Mouse (Mus musculus) lung, embryonic 14.5 days (tissue): ENCODE measurements around the gene Arfgap3. TPM values are rescaled to one million over a fixed set of nuclear protein-coding genes. Genes with fewer than 3 reads are reported as not detected.

Experiments used
- ATAC-seq: fragments of 200-750 bp; cut with Nextera tagmentation; 2 replicates; pipeline ENCODE4 v1.8.0; 2017; ENCODE audit warnings: mild to moderate bottlenecking, moderate TSS enrichment, moderate library complexity; ENCODE audit not compliant: insufficient read depth
- DNase-seq: peaks from one replicate; pipeline ENCODE4 v3.0.0-alpha.2; 2015
- H3K27ac ChIP-seq: fragments of 300-500 bp; sonication (generic); 2 replicates; pipeline ENCODE4 v1.5.1; 2014; ENCODE audit warnings: low read depth, mild to moderate bottlenecking, moderate library complexity
- H3K27me3 ChIP-seq: fragments of 300-500 bp; sonication (generic); 2 replicates; pipeline ENCODE4 v1.6.1; 2014; ENCODE audit warnings: low read length, control low read depth; ENCODE audit not compliant: insufficient read depth
- H3K36me3 ChIP-seq: fragments of 300-500 bp; sonication (generic); 2 replicates; pipeline ENCODE4 v1.6.1; 2014; ENCODE audit warnings: control low read depth; ENCODE audit not compliant: insufficient read depth
- H3K4me1 ChIP-seq: fragments of 300-500 bp; sonication (generic); 2 replicates; pipeline ENCODE4 v1.6.1; 2014; ENCODE audit warnings: antibody characterized with exemption, control low read depth; ENCODE audit not compliant: insufficient read depth
- H3K4me2 ChIP-seq: fragments of 300-500 bp; sonication (generic); 2 replicates; pipeline ENCODE4 v1.6.1; 2014; ENCODE audit warnings: mild to moderate bottlenecking
- H3K4me3 ChIP-seq: fragments of 300-500 bp; sonication (generic); 2 replicates; pipeline ENCODE4 v1.5.1; 2014; ENCODE audit warnings: low read depth, low read length
- H3K9ac ChIP-seq: fragments of 300-500 bp; sonication (generic); 2 replicates; pipeline ENCODE4 v1.6.1; 2014
- H3K9me3 ChIP-seq: fragments of 300-500 bp; sonication (generic); 2 replicates; pipeline ENCODE4 v1.6.1; 2016; ENCODE audit warnings: low read depth, low read length, control low read depth
- CTCF ChIP-seq: IDR thresholded peaks from 2 replicates; pipeline ENCODE4 v1.5.1; 2016; ENCODE audit warnings: antibody characterized with exemption, low read depth
- WGBS: fragments of 180-500 bp; shearing (Covaris S2); extraction: QIAGEN DNeasy Blood & Tissue Kit; methylation state at CpG from one replicate; pipeline ENCODE4 v1.1.7; 2014; 5-methylcytosine and 5-hydroxymethylcytosine counted together
- polyA plus RNA-seq: library from polyadenylated mRNA; unstranded; fragments of >200 nt; fragmentation: Nextera tagmentation; extraction: Ambion mirVana; gene quantifications from 2 replicates; pipeline ENCODE4 v1.2.1, GENCODE M21; 2014

Gene Arfgap3
- polyA plus RNA-seq: 37.7 and 41.3 TPM in 2 replicates

GRCm38 (mm10) chr15:83349954-83350711 is at the start of gene Arfgap3:
TSS of gene Arfgap3 (minus strand) at chr15:83350247.
- H3K4me1 ChIP-seq: no peaks in the 10 kb centered on the region
- peak within 1 kb of the TSS; percentile 80 for H3K9ac ChIP-seq
- WGBS: 0% methylated on average over 60 of the region's 60 CpGs
- DNase-seq (peak; percentile 98), ATAC-seq (peak; percentile 92)
- peak within 1 kb of the TSS; percentile 93 for H3K4me2 ChIP-seq
- peak within 1 kb of the TSS; percentile 56 for H3K27ac ChIP-seq
- H3K27me3 ChIP-seq: no peaks in the 10 kb centered on the region
- peak within 1 kb of the TSS; percentile 80 for H3K4me3 ChIP-seq
- no peak for TF ChIP-seq CTCF
- no peaks in the 10 kb centered on the region for H3K9me3 ChIP-seq
- peaks cover 13% of the 10 kb centered on the region for H3K36me3 ChIP-seq

GRCm38 (mm10) chr15:83392722-83393121 is 42.7 kb upstream of the Arfgap3 start:
- Histone ChIP-seq H3K9me3 (no peaks in the 10 kb centered on the region), H3K4me1 (no peaks in the 10 kb centered on the region), H3K27me3 (no peaks in the 10 kb centered on the region), H3K27ac (no peak overlapping the region), H3K36me3 (peaks cover 41% of the 10 kb centered on the region), H3K4me3 (no peak overlapping the region), H3K9ac (no peak overlapping the region), H3K4me2 (no peak overlapping the region)
- ATAC-seq: no peak
- DNase-seq: peak; percentile 35
- WGBS: 72% methylated on average over 2 of the region's 2 CpGs
- TF ChIP-seq CTCF: peak; percentile 32; the same call in 1 of the 2 replicates

DNA sequence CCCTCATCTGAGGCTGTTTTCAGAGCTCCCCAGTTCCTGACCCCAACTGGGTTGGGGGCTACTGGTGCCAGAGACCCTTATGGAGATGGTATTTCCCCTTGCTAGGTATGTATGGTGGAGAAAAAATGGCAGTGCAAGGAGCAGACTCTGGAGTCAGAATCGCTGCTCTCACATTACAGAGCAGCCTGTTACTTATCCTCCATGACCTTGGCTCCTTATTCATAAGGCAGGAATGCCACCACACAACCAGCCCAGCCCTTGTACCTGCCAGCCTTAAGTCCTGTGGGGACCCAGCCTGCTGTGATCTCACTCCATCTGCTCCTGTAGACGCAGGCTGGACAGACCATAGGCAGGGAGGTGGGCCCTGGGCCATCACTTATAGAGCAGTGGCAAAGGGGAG is 37.9 kb upstream of the Arfgap3 start:
- Histone ChIP-seq H3K36me3 (peaks cover 82% of the 10 kb centered on the region), H3K4me2 (no peak overlapping the region), H3K9me3 (no peaks in the 10 kb centered on the region), H3K9ac (no peak overlapping the region), H3K4me3 (no peak overlapping the region), H3K27ac (no peak overlapping the region), H3K4me1 (no peaks in the 10 kb centered on the region), H3K27me3 (no peaks in the 10 kb centered on the region)
- no peak for DNase-seq
- no peak for ATAC-seq
- WGBS: 73% methylated on average over 2 of the region's 2 CpGs
- TF ChIP-seq CTCF: no peak

DNA sequence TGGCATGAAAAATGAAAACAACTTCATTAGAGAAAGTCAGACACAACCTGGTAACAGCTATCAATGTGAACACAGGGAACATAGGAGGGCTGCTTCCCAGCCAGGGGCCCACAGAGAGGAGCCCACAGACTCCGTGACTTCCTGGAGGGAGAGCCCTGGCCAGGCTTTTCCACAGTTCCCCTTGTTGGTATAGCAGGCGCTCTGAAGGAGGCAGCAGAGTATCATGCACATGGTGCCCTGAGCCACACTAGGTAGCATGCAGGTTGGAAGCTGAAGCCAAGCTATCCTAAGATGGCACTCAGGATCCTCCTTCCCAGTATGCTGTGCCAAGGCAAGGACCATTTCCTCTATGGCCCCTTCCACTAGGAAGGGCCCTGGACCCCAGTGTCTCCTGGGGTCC is 33.6 kb upstream of the Arfgap3 start:
- DNase-seq: no peak
- Histone ChIP-seq H3K9ac (no peak overlapping the region), H3K4me1 (no peaks in the 10 kb centered on the region), H3K36me3 (peaks cover 71% of the 10 kb centered on the region), H3K27me3 (no peaks in the 10 kb centered on the region), H3K27ac (no peak overlapping the region), H3K4me2 (no peak overlapping the region), H3K4me3 (no peak overlapping the region), H3K9me3 (no peaks in the 10 kb centered on the region)
- TF ChIP-seq CTCF: peak; percentile 38
- no peak for ATAC-seq
- 89% methylated on average over 2 of the region's 2 CpGs for WGBS

DNA sequence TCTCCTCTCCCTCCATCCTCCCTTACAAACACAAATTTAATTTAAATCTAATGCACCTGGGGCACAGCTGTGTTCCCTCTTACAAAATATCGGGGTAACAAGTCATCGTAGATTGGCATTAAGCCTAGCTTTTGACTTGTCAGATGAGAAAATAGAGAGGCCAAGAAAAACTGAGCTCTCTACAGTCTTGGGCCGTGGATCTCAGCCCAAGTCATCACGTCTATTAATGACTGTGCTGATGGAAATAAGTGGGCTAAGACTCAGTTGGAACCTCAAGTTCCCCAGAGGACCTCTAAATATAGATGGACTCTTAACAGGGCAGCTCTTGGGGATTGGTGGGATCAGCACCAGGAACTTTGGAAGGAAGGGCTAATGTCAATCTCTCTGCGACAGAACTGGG is 33.1 kb upstream of the Arfgap3 start:
- Histone ChIP-seq H3K36me3 (peaks cover 71% of the 10 kb centered on the region), H3K9me3 (no peaks in the 10 kb centered on the region), H3K9ac (no peak overlapping the region), H3K27me3 (no peaks in the 10 kb centered on the region), H3K4me1 (no peaks in the 10 kb centered on the region), H3K4me3 (no peak overlapping the region), H3K27ac (no peak overlapping the region), H3K4me2 (no peak overlapping the region)
- ATAC-seq (no peak), DNase-seq (no peak)
- no peak for TF ChIP-seq CTCF
- WGBS: 87% methylated on average over 5 of the region's 5 CpGs

GRCm38 (mm10) chr15:83382467-83382866 is 32.4 kb upstream of the Arfgap3 start:
- 94% methylated on average over 4 of the region's 4 CpGs for WGBS

DNA sequence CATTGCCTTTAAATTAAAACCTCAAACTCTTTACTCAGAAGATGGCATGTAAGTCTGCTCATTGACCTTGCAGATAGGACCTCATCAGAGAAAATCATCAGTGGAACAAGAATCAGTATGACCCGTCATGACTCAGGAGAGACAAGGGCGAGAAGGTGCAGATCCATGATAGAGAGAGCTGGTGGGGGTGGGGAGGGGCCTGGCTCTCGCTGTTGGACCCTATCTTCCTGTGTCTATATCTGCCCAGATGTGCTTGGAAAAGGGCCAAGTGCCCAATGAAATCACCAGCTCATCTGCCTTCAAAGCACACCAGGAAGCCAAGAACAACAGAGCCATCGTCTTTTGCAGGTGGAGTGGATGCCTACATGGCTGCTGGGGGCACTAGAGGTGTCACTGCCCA is 27.1 kb upstream of the Arfgap3 start:
- no peak for DNase-seq
- Histone ChIP-seq H3K9me3 (no peaks in the 10 kb centered on the region), H3K36me3 (peaks cover 48% of the 10 kb centered on the region), H3K4me2 (no peak overlapping the region), H3K27ac (no peak overlapping the region), H3K9ac (no peak overlapping the region), H3K27me3 (no peaks in the 10 kb centered on the region), H3K4me1 (no peaks in the 10 kb centered on the region), H3K4me3 (no peak overlapping the region)
- WGBS: 62% methylated on average over 4 of the region's 4 CpGs
- no peak for ATAC-seq
- TF ChIP-seq CTCF: no peak

More at GRCm38 (mm10) chr15:83382467-83382866, 32.4 kb upstream of the Arfgap3 start:
- DNase-seq (no peak), ATAC-seq (no peak)
- peaks cover 71% of the 10 kb centered on the region for H3K36me3 ChIP-seq
- no peak for TF ChIP-seq CTCF
- no peak overlapping the region for H3K9ac ChIP-seq
- no peak overlapping the region for H3K4me2 ChIP-seq
- no peaks in the 10 kb centered on the region for H3K27me3 ChIP-seq
- no peak overlapping the region for H3K4me3 ChIP-seq
- no peak overlapping the region for H3K27ac ChIP-seq
- no peaks in the 10 kb centered on the region for H3K4me1 ChIP-seq
- no peaks in the 10 kb centered on the region for H3K9me3 ChIP-seq
